Mouse (Mus musculus) thymus, adult 2 months (tissue): ENCODE data around the gene Ppard. TPM values are rescaled to one million over a fixed set of nuclear protein-coding genes. Genes with fewer than 3 reads are reported as not detected.

Experiments
- DNase-seq: peaks from one replicate; pipeline ENCODE4 v3.0.0; 2021
- H3K27ac ChIP-seq: fragments of 200-500 bp; 2 replicates; pipeline ENCODE4 v1.5.1; 2012; ENCODE audit warnings: low read length, control low read depth; ENCODE audit not compliant: control insufficient read depth, insufficient read depth
- H3K27me3 ChIP-seq: fragments of 200-500 bp; 2 replicates; pipeline ENCODE4 v1.6.1; 2012; ENCODE audit warnings: mild to moderate bottlenecking, low read length, moderate library complexity, mixed read lengths; ENCODE audit not compliant: control insufficient read depth, insufficient read depth
- H3K36me3 ChIP-seq: fragments of 200-500 bp; 2 replicates; pipeline ENCODE4 v1.6.1; 2012; ENCODE audit warnings: mild to moderate bottlenecking, low read length, moderate library complexity; ENCODE audit not compliant: control insufficient read depth, insufficient read depth
- H3K4me1 ChIP-seq: fragments of 200-500 bp; replicated peaks from 2 replicates; pipeline ENCODE4 v1.6.1; 2012; ENCODE audit warnings: low read length; ENCODE audit not compliant: control insufficient read depth, insufficient read depth
- H3K4me3 ChIP-seq: fragments of 200-500 bp; 2 replicates; pipeline ENCODE4 v1.5.1; 2012; ENCODE audit warnings: mild to moderate bottlenecking, low read length, control low read depth, moderate library complexity; ENCODE audit not compliant: control insufficient read depth, insufficient read depth
- CTCF ChIP-seq: fragments of 200-500 bp; IDR thresholded peaks from 2 replicates; pipeline ENCODE4 v1.5.1; 2012; ENCODE audit warnings: mild to moderate bottlenecking, control low read depth, low read length, moderate library complexity, borderline replicate concordance; ENCODE audit not compliant: control insufficient read depth, poor library complexity, insufficient read depth; ENCODE audit errors: extremely low read depth
- POLR2A ChIP-seq: fragments of 200-500 bp; IDR thresholded peaks from 2 replicates; pipeline ENCODE4 v1.6.1; 2012; ENCODE audit warnings: mild to moderate bottlenecking, low read length, control low read depth, moderate library complexity; ENCODE audit not compliant: control insufficient read depth, poor library complexity, insufficient read depth; ENCODE audit errors: extremely low read depth
- WGBS: fragments of 180-500 bp; shearing (Covaris S2); methylation state at CpG from one replicate; pipeline ENCODE4 v1.1.7; 2018; 5-methylcytosine and 5-hydroxymethylcytosine counted together
- polyA plus RNA-seq: library from polyadenylated mRNA; depleted of rRNA; stranded (reverse); fragments of >200 nt; gene quantifications from 2 replicates; pipeline ENCODE4 v1.2.3, GENCODE M21; 2012

Gene Ppard
- polyA plus RNA-seq, 1 experiment, result 51.6 TPM

DNA sequence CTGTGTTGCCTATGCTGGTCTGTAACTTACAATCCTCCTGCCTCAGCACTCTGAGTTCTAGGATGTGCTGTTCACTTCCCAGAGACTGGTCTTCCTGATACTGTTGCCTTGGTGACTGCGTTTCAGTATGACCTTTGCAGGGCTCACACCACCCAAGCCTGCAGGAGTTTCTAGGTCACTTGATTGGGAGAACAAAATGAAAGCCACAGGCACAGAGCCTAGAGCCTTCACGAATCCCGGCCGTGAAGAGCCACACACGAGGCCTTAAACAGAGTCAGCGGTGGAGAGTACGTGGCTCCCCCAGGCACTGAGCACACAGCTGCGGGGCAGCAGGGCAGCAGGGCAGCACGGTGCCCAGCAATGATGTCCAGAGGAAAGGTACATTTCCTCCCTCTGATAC is 25.8 kb downstream of the Ppard start:
- H3K27ac ChIP-seq, result no peak overlapping the region
- DNase-seq, result no peak
- no peaks in the 10 kb centered on the region for H3K36me3 ChIP-seq
- 96% methylated on average over 9 of the region's 9 CpGs for WGBS
- no peak overlapping the region for H3K4me3 ChIP-seq
- H3K4me1 ChIP-seq, result peaks cover 34% of the 10 kb centered on the region
- H3K27me3 ChIP-seq, result no peaks in the 10 kb centered on the region
- TF ChIP-seq CTCF (no peak), POLR2A (no peak)

GRCm38 (mm10) chr17:28259890-28260542 is 27.5 kb downstream of the Ppard start:
- no peak overlapping the region for H3K27ac ChIP-seq
- H3K27me3 ChIP-seq, result no peaks in the 10 kb centered on the region
- H3K4me3 ChIP-seq, result no peak overlapping the region
- DNase-seq, result peak; percentile 37
- peaks cover 34% of the 10 kb centered on the region for H3K4me1 ChIP-seq
- WGBS, result 97% methylated on average over 16 of the region's 16 CpGs
- no peaks in the 10 kb centered on the region for H3K36me3 ChIP-seq
- TF ChIP-seq CTCF, result peak; percentile 56; the same call in 1 of the 2 replicates
- no peak for TF ChIP-seq POLR2A

- no peak for TF ChIP-seq POLR2A
- no peak for TF ChIP-seq CTCF
- 94% methylated on average over 9 of the region's 9 CpGs for WGBS
- Histone ChIP-seq H3K27me3 (no peaks in the 10 kb centered on the region), H3K36me3 (no peaks in the 10 kb centered on the region), H3K4me3 (no peak overlapping the region), H3K27ac (no peak overlapping the region), H3K4me1 (peaks cover 31% of the 10 kb centered on the region)
- DNase-seq, result no peak
These were observed 28.0 kb downstream of the Ppard start for GRCm38 (mm10) chr17:28260543-28260909.

- no peak for DNase-seq
- H3K4me1 ChIP-seq, result peaks cover 18% of the 10 kb centered on the region
- no peaks in the 10 kb centered on the region for H3K36me3 ChIP-seq
- no peak overlapping the region for H3K4me3 ChIP-seq
- no peak for TF ChIP-seq POLR2A
- no peak for TF ChIP-seq CTCF
- no peak overlapping the region for H3K27ac ChIP-seq
- WGBS, result 95% methylated on average over 11 of the region's 11 CpGs
- H3K27me3 ChIP-seq, result no peaks in the 10 kb centered on the region
These were observed 29.3 kb downstream of the Ppard start for GRCm38 (mm10) chr17:28261795-28262194.

- no peak for TF ChIP-seq POLR2A
- TF ChIP-seq CTCF, result no peak
- Histone ChIP-seq H3K27ac (no peak overlapping the region), H3K27me3 (no peaks in the 10 kb centered on the region), H3K4me1 (peaks cover 6% of the 10 kb centered on the region), H3K4me3 (no peak overlapping the region), H3K36me3 (no peaks in the 10 kb centered on the region)
- 92% methylated on average over 13 of the region's 13 CpGs for WGBS
- no peak for DNase-seq
These were observed 30.8 kb downstream of the Ppard start for GRCm38 (mm10) chr17:28263181-28263894.

DNA sequence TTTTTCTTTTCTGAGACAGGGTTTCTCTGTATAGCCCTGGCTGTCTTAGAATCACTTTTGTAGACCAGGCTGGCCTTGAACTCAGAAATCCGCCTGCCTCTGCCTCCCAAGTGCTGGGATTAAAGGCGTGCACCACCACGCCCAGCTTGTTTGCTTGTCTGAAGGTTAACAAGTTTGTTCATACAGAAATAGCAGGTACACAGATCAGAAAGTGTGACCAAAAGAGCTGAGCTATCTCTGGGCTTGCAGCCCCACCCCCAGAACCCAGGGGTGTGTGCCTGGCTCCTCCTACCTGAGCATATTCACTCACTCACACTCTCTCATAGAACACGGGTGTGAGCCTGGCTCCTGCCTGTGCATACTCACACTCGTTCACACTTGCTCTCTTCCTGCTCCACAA is 34.8 kb downstream of the Ppard start:
- TF ChIP-seq CTCF (no peak), POLR2A (no peak)
- H3K4me1 ChIP-seq, result peaks cover 21% of the 10 kb centered on the region
- H3K27me3 ChIP-seq, result no peaks in the 10 kb centered on the region
- no peak overlapping the region for H3K27ac ChIP-seq
- H3K36me3 ChIP-seq, result no peaks in the 10 kb centered on the region
- no peak overlapping the region for H3K4me3 ChIP-seq
- 91% methylated on average over 5 of the region's 5 CpGs for WGBS
- no peak for DNase-seq

GRCm38 (mm10) chr17:28270165-28270564 is 37.7 kb downstream of the Ppard start:
- Histone ChIP-seq H3K4me1 (peaks cover 21% of the 10 kb centered on the region), H3K27ac (no peak overlapping the region), H3K4me3 (no peak overlapping the region), H3K27me3 (no peaks in the 10 kb centered on the region), H3K36me3 (no peaks in the 10 kb centered on the region)
- TF ChIP-seq CTCF, result no peak
- TF ChIP-seq POLR2A, result no peak
- peak; percentile 45 for DNase-seq
- 35% methylated on average over 13 of the region's 13 CpGs for WGBS
